Mouse (Mus musculus) embryonic facial prominence, embryonic 13.5 days (tissue): Measurements from ENCODE around the gene Abcf3. TPM values are rescaled to one million over a fixed set of nuclear protein-coding genes. Genes with fewer than 3 reads are reported as not detected.

ENCODE experiments used
- ATAC-seq: fragments of 200-750 bp; cut with Nextera tagmentation; 2 replicates; pipeline ENCODE4 v1.8.0; 2017; ENCODE audit warnings: low read depth; ENCODE audit not compliant: insufficient number of reproducible peaks, insufficient read depth, low FRiP score, low TSS enrichment
- H3K27ac ChIP-seq: fragments of 300-500 bp; sonication (generic); 2 replicates; pipeline ENCODE4 v1.5.1; 2015; ENCODE audit warnings: moderate library complexity, mild to moderate bottlenecking, inconsistent platforms
- H3K27me3 ChIP-seq: fragments of 300-500 bp; sonication (generic); 2 replicates; pipeline ENCODE4 v1.6.1; 2015; ENCODE audit warnings: mild to moderate bottlenecking, inconsistent platforms
- H3K36me3 ChIP-seq: fragments of 300-500 bp; sonication (generic); 2 replicates; pipeline ENCODE4 v1.6.1; 2015; ENCODE audit warnings: mild to moderate bottlenecking, inconsistent platforms
- H3K4me1 ChIP-seq: fragments of 300-500 bp; sonication (generic); 2 replicates; pipeline ENCODE4 v1.6.1; 2015; ENCODE audit warnings: inconsistent platforms
- H3K4me2 ChIP-seq: fragments of 300-500 bp; sonication (generic); 2 replicates; pipeline ENCODE4 v1.6.1; 2015; ENCODE audit warnings: moderate library complexity, mild to moderate bottlenecking, inconsistent platforms
- H3K4me3 ChIP-seq: fragments of 300-500 bp; sonication (generic); 2 replicates; pipeline ENCODE4 v1.5.1; 2015; ENCODE audit warnings: mild to moderate bottlenecking, inconsistent platforms
- H3K9ac ChIP-seq: fragments of 300-500 bp; sonication (generic); 2 replicates; pipeline ENCODE4 v1.6.1; 2015; ENCODE audit warnings: mild to moderate bottlenecking, inconsistent platforms
- H3K9me3 ChIP-seq: fragments of 300-500 bp; sonication (generic); 2 replicates; pipeline ENCODE4 v1.6.1; 2016; ENCODE audit warnings: inconsistent platforms
- WGBS: fragments of 180-500 bp; shearing (Covaris S2); methylation state at CpG from one replicate; pipeline ENCODE4 v1.1.7; 2015; ENCODE audit warnings: mixed read lengths; 5-methylcytosine and 5-hydroxymethylcytosine counted together
- polyA plus RNA-seq: library from polyadenylated mRNA; unstranded; fragments of >200 nt; fragmentation: Nextera tagmentation; extraction: Ambion mirVana; gene quantifications from 2 replicates; pipeline ENCODE4 v1.2.1, GENCODE M21; 2015

The Abcf3 gene
- 65.0 and 77.4 TPM in 2 replicates for polyA plus RNA-seq

DNA sequence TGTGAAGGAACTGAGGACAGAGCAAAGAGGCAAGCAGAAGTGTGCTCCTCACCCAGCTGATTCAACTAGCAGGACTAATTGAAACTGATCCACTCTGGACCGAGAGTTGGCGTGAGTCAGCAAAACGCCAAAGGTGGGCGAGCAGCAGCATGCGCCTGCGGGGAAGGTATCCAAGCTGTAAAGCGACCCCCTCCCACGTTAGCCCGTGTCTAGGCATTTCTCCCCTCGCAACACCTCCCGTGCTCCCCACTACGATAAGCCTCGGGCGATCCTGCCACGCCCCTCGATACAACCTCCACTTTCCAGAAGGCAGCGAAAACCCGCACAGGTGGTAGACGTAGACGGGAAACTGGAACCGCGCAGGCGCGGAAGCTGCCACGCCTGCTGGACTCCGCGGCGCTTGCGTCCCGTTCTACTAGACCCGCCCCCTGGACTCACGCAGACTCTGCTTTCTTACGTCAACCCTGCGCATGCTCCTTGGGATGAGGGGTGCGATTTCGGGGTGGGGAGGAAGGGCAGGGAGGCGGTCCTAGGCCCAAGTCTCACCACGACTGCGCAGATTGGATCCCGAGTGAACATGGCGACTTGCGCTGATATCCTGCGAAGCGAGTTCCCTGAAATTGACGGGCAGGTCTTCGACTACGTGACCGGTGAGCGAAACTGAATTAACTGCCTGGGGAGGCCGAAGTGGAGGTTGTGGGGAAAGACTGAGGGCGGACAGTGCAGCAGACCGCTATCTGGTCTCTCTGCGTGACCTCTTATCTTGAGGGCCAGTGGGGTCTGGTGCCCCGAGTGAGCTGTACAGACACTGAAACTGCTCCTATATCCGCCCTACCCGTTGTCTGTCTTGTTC, at the start of gene Abcf3:
TSS of gene Abcf3 (plus strand) at position 482 of the 853 bp plus-strand sequence.
- peak within 1 kb of the TSS; percentile 90 for H3K4me3 ChIP-seq
- H3K27ac ChIP-seq: peak within 1 kb of the TSS; percentile 78
- peak within 1 kb of the TSS; percentile 87 for H3K4me2 ChIP-seq
- peak within 1 kb of the TSS; percentile 95 for H3K9ac ChIP-seq
- ATAC-seq: peak; percentile 99
- H3K4me1 ChIP-seq: peaks cover 18% of the 10 kb centered on the region
- no peaks in the 10 kb centered on the region for H3K9me3 ChIP-seq
- WGBS: under 1% methylated on average over 56 of the region's 56 CpGs
- H3K27me3 ChIP-seq: no peaks in the 10 kb centered on the region
- H3K36me3 ChIP-seq: peaks cover 61% of the 10 kb centered on the region

- peaks cover 15% of the 10 kb centered on the region for H3K4me1 ChIP-seq
- H3K27me3 ChIP-seq: no peaks in the 10 kb centered on the region
- peak within 1 kb of the TSS; percentile 89 for H3K4me2 ChIP-seq
- peak within 1 kb of the TSS; percentile 87 for H3K27ac ChIP-seq
- WGBS: under 1% methylated on average over 49 of the region's 49 CpGs
- ATAC-seq: peak; percentile 88
- peak within 1 kb of the TSS; percentile 93 for H3K4me3 ChIP-seq
- H3K9me3 ChIP-seq: no peaks in the 10 kb centered on the region
- H3K36me3 ChIP-seq: peaks cover 33% of the 10 kb centered on the region
- peak within 1 kb of the TSS; percentile 94 for H3K9ac ChIP-seq
Measured at GRCm38 (mm10) chr16:20498677-20499475, 49.5 kb upstream of the Abcf3 start, which contains the start of gene Eif2b5. Gene Eif2b5 (plus strand): TSS chr16:20498817.

- Histone ChIP-seq H3K9me3 (no peaks in the 10 kb centered on the region), H3K4me1 (no peaks in the 10 kb centered on the region), H3K27ac (no peak overlapping the region), H3K4me3 (no peak overlapping the region), H3K27me3 (no peaks in the 10 kb centered on the region), H3K4me2 (no peak overlapping the region), H3K9ac (no peak overlapping the region), H3K36me3 (peaks cover 98% of the 10 kb centered on the region)
- no peak for ATAC-seq
- 87% methylated on average over 8 of the region's 8 CpGs for WGBS
Measured at GRCm38 (mm10) chr16:20506000-20506399, 42.4 kb upstream of the Abcf3 start.

- H3K4me2 ChIP-seq: no peak overlapping the region
- no peak overlapping the region for H3K4me3 ChIP-seq
- peaks cover 73% of the 10 kb centered on the region for H3K36me3 ChIP-seq
- H3K9ac ChIP-seq: no peak overlapping the region
- WGBS: 73% methylated on average over 3 of the region's 3 CpGs
- no peak for ATAC-seq
- H3K27me3 ChIP-seq: no peaks in the 10 kb centered on the region
- no peaks in the 10 kb centered on the region for H3K9me3 ChIP-seq
- no peaks in the 10 kb centered on the region for H3K4me1 ChIP-seq
- H3K27ac ChIP-seq: no peak overlapping the region
Measured at GRCm38 (mm10) chr16:20509349-20509748, 39.0 kb upstream of the Abcf3 start.

DNA sequence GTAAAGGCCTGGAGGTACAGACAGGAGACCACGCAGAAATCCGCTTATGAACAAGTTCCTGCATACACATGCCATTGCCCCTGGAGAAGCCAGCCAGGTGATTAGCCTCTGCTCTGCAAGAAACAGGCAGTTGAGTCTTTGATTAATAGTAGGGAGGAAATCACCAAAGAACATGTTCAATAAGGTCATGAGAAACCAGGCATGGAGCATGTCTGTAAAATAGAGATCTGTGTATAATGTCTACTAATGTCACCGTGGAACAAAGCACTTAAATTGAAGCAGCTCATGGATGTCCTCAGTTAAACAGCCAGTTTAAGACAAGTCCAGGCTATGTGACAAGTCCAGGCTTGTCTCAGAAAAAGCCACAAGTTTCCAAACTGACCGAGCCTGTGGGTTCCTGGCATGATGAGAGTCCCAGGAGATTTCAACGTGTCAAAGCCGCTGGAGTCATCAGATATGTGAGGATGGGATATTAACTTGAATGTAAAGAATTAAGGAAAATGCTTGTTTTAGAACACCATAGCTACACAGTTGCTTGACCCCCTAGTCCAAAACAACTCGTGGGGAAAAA, 37.0 kb upstream of the Abcf3 start:
- Histone ChIP-seq H3K4me3 (no peak overlapping the region), H3K9me3 (no peaks in the 10 kb centered on the region), H3K4me1 (peaks cover 5% of the 10 kb centered on the region; the same call in 1 of the 2 replicates), H3K36me3 (peaks cover 53% of the 10 kb centered on the region), H3K9ac (no peak overlapping the region), H3K27ac (no peak overlapping the region), H3K27me3 (no peaks in the 10 kb centered on the region), H3K4me2 (no peak overlapping the region)
- no peak for ATAC-seq
- WGBS: 78% methylated on average over 7 of the region's 7 CpGs

GRCm38 (mm10) chr16:20516032-20516431, 32.3 kb upstream of the Abcf3 start:
- Histone ChIP-seq H3K27ac (peak overlapping the region; percentile 93), H3K4me3 (peak overlapping the region; percentile 87), H3K4me2 (peak overlapping the region; percentile 91), H3K9ac (peak overlapping the region; percentile 99), H3K9me3 (no peaks in the 10 kb centered on the region), H3K4me1 (peaks cover 26% of the 10 kb centered on the region), H3K36me3 (peaks cover 26% of the 10 kb centered on the region), H3K27me3 (no peaks in the 10 kb centered on the region)
- no peak for ATAC-seq

- ATAC-seq: peak; percentile 93
- WGBS: 0% methylated on average over 41 of the region's 55 CpGs
Measured at GRCm38 (mm10) chr16:20516726-20517201, 31.6 kb upstream of the Abcf3 start, which contains the start of gene Dvl3. Gene Dvl3 (plus strand): TSS chr16:20516982.

GRCm38 (mm10) chr16:20517216-20517615, 31.2 kb upstream of the Abcf3 start:
- 0% methylated on average over 26 of the region's 26 CpGs for WGBS
- peak; percentile 7 for ATAC-seq
- peak overlapping the region; percentile 93 for H3K27ac ChIP-seq

More at GRCm38 (mm10) chr16:20516726-20517201, 31.6 kb upstream of the Abcf3 start, which contains the start of gene Dvl3:
- H3K9me3 ChIP-seq: no peaks in the 10 kb centered on the region
- H3K9ac ChIP-seq: peak within 1 kb of the TSS; percentile 99
- peak within 1 kb of the TSS; percentile 93 for H3K27ac ChIP-seq
- no peaks in the 10 kb centered on the region for H3K27me3 ChIP-seq
- H3K4me2 ChIP-seq: peak within 1 kb of the TSS; percentile 91
- H3K36me3 ChIP-seq: peaks cover 26% of the 10 kb centered on the region
- peak within 1 kb of the TSS; percentile 87 for H3K4me3 ChIP-seq
- H3K4me1 ChIP-seq: peaks cover 26% of the 10 kb centered on the region

DNA sequence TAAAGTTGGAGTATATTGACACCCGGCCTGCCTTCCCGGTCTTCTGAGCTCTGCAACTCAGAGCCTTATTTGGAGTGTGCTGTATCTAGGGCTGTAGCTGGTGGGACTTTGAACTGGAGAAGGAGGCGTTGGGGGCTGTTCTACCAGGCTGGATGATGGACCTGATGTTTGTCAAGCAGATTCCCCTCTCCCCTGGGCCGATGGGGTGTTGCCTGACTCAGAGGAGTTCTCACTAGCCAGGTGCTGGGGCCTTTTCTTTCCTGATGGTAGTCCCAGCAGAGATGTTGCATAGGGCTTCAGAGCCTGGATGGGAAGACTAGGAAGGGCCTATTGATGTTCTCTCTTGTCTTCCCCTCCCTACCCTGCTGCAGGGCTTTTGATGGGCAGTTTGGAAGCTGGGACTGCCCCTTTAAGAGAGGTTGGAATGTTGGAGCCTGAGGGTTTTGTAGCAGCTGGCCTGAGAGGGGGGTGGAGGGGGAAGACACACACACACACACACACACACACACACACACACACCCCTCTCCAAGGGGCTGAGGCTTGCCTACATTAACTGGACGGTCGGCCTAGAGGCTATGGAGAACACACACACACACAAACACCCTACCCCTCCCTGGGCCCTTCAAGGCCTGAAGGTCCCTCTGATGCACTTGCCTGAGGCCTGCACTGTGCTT, 30.5 kb upstream of the Abcf3 start:
- Histone ChIP-seq H3K9me3 (no peaks in the 10 kb centered on the region), H3K4me3 (peak overlapping the region; percentile 87), H3K36me3 (peaks cover 30% of the 10 kb centered on the region), H3K4me1 (peaks cover 26% of the 10 kb centered on the region), H3K9ac (peak overlapping the region; percentile 99), H3K27me3 (no peaks in the 10 kb centered on the region), H3K4me2 (peak overlapping the region; percentile 91), H3K27ac (peak overlapping the region; percentile 93)
- 0 out of 2 replicates have a peak, but pooled peaks have one; percentile 12 for ATAC-seq
- WGBS: 2% methylated on average over 6 of the region's 6 CpGs

More at GRCm38 (mm10) chr16:20517216-20517615, 31.2 kb upstream of the Abcf3 start:
- Histone ChIP-seq H3K36me3 (peaks cover 30% of the 10 kb centered on the region), H3K4me3 (peak overlapping the region; percentile 87), H3K9me3 (no peaks in the 10 kb centered on the region), H3K4me2 (peak overlapping the region; percentile 91), H3K9ac (peak overlapping the region; percentile 99), H3K27me3 (no peaks in the 10 kb centered on the region), H3K4me1 (peaks cover 26% of the 10 kb centered on the region)

DNA sequence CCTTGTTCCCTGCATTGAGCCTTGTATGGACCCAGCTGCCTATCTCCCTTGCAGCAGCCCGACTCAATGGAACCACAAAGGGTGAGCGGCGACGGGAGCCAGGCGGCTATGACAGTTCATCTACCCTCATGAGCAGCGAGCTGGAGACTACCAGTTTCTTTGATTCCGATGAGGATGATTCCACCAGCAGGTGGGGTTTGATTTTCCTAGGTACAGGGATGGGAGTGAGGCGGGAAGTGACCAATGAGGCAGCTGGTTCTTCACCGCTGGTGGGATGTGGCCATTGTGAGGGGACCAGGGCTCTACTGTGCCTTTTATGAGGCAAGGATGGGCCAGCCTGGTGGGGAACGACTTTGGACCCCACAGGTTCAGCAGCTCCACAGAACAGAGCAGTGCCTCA, 24.5 kb upstream of the Abcf3 start:
- Histone ChIP-seq H3K9ac (no peak overlapping the region), H3K27me3 (no peaks in the 10 kb centered on the region), H3K4me3 (no peak overlapping the region), H3K4me1 (peaks cover 11% of the 10 kb centered on the region), H3K9me3 (no peaks in the 10 kb centered on the region), H3K36me3 (peaks cover 89% of the 10 kb centered on the region), H3K27ac (no peak overlapping the region), H3K4me2 (no peak overlapping the region)
- 88% methylated on average over 10 of the region's 10 CpGs for WGBS
- no peak for ATAC-seq
